Mouse (Mus musculus) v-Abl transformed pro-B cells (cell line): ENCODE measurements at regions not wholly inside any gene's neighbourhood (a gene's known extent, or its start where the extent isn't known, plus 50 kb on each side); places are given as distances from the start of the nearest gene placed in this dataset.
"Not testable (repeated sequence)": the region's sequence is repeated elsewhere in the genome, so short reads cannot be mapped to it uniquely, and the experiment has no call there.

ENCODE experiments used
- in situ Hi-C, 2 experiments: fragments of 400-800 bp; cut with MboI; formaldehyde crosslinking; loops; one replicate each; pipeline ENCODE4 v1.15.1; 2025; ENCODE audit not compliant: unreplicated experiment in 2 of 2

DNA sequence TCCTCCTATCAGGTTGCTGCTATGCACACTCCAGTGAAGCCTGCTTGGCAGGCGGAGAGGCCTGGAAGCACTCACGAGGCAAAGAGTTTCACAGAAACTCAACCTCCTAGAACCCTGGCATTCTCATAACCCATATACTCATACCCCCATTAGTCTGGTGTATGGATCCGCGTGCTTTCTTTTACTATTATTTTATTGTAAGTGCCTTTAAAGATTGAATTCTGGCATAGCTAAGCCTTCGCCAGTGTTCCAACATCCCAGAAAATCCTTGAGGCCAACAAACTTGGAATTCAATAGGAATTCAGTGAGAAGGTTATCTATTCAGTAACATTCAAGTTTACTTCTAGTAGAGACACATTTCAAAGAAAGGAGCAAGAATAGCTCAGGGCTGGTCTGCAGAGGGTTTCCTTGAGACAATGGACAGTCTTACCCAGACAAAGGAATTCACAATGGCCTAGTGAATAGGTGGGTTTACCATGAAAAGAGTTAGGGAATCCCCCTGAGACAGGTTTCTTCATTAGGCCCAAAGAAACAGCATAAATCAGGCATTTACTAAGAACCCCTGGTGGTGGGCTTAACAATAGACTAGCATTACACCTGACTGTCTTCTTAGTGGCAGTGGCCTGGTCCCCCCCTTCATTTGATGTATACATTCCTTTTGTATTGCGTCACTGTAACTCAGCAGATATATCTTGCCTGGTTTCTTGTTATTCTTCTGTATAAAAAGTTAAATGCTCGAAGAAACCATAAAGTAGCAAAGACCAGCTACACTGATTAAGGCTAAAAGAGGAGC is 80.8 kb upstream of the Gm15446 start:
- in situ Hi-C loops: not testable (repeated sequence)

DNA sequence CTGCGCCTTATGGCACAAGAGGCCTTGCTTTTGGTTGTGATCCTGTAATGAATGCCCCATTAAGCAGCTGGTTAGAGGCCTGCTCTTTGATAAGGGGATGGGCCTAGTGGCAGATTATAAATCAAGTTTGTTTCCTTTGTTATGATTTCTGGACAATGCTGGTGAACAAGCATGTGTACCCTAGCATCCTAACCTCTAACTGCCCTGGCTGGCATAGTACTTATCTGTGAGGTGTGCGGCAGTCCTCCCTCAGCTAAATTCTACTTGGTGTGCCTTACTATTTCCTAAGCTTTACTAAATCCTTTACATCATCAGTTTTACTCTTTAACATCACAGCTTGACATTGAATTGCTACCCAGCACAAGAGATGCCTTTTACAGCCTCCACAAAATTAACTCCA is 79.0 kb upstream of the Gm15446 start:
- in situ Hi-C loops: not testable (repeated sequence)

DNA sequence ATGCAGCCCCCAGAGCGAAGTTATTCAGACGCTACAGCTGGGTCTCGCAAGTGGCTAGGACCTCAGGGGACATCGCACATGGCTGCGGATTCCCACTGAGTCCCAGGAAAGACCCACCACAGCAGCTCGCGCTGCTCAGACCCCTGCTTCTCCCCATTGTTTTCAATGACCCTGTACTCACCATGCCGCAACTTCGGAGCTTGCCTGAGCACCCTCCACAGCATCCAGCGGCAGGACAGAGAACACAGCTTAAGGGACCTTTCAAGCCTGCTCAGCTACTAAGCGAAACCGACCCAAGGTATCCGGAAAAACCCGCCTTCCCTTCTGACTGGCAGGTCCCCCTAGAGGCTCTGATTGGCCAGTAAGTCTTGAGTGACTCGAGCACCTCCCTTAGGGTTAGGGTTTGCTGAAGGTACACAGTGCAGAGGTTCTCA is 78.4 kb upstream of the Gm15446 start:
- in situ Hi-C loops: no loop called here

- in situ Hi-C loops: not testable (repeated sequence)
Observed at GRCm38 (mm10) chr5:109851225-109851624, 72.0 kb upstream of the Gm15446 start.

DNA sequence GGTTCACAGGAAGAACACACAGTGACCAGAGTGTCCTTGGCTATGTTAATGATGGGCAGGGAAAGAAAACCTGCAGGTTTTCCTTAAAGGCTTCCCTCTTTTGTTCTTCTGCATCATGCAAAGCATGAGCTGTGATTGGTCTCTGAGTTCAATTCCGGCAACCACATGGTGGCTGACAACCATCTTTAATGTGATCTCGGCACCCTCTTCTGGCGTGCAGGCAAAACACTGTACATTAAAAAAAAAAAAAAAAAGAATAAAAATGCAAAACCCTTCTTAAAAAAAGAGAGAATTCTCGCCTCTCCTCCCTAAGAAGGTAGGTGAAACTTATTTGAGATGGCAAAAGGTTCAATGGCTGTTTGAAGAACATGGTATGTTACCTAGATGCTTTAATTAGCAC is 62.8 kb upstream of the Gm15446 start:
- in situ Hi-C loops: loop anchor here in 1 of 2 experiments (10.0 kb wide), 2 partner anchors 176 to 256 kb away; no protein-coding TSS in a partner anchor

DNA sequence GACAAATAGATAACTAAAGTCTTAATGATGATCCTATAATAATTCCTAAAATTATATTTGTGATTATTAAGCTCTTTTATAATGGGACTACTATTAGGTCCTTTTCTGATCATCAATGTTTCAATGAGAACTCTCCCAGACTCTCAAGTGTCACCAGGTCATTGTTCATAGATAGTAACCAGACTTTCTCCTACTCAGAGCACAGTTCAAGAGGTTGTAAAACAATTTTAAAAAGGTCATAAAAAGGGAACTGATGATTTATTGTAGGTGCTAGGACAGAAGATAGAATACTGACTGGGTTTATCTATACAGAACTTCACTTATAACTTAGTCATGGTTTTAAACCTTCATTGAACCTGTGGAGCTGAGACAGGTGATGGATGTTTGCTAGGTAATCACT is 58.7 kb upstream of the Gm15446 start:
- in situ Hi-C loops: loop anchor here in 1 of 2 experiments (10.0 kb wide), 2 partner anchors 180 to 260 kb away; no protein-coding TSS in a partner anchor

- in situ Hi-C loops: loop anchor here in 1 of 2 experiments (10.0 kb wide), 2 partner anchors 181 to 261 kb away; no protein-coding TSS in a partner anchor
Observed at GRCm38 (mm10) chr5:109865628-109866027, 57.6 kb upstream of the Gm15446 start.

- in situ Hi-C loops: loop anchor here in 1 of 2 experiments (10.0 kb wide), 2 partner anchors 182 to 262 kb away; no protein-coding TSS in a partner anchor
Observed at GRCm38 (mm10) chr5:109866337-109867126, 56.7 kb upstream of the Gm15446 start.

GRCm38 (mm10) chr5:109867221-109867620 is 56.0 kb upstream of the Gm15446 start:
- in situ Hi-C loops: loop anchor here in 1 of 2 experiments (10.0 kb wide), 2 partner anchors 182 to 262 kb away; no protein-coding TSS in a partner anchor
